Mouse (Mus musculus) lung, adult 2 months (tissue): ENCODE measurements around the gene Col23a1. TPM values are rescaled to one million over a fixed set of nuclear protein-coding genes. Genes with fewer than 3 reads are reported as not detected.

Experiments used
- DNase-seq: peaks from one replicate; pipeline ENCODE4 v3.0.0; 2022
- H3K4me1 ChIP-seq: fragments of 200-500 bp; 2 replicates; pipeline ENCODE4 v1.6.1; 2011; ENCODE audit warnings: low read length; ENCODE audit not compliant: control insufficient read depth, insufficient read depth
- H3K4me3 ChIP-seq: fragments of 200-500 bp; replicated peaks from 2 replicates; pipeline ENCODE3; 2011; ENCODE audit warnings: low read depth, mild to moderate bottlenecking, control low read depth, low read length; ENCODE audit errors: extremely low read depth
- CTCF ChIP-seq: fragments of 200-500 bp; IDR thresholded peaks from 2 replicates; pipeline ENCODE4 v1.5.1; 2011; ENCODE audit warnings: mild to moderate bottlenecking, low read length, control low read depth; ENCODE audit not compliant: insufficient read depth
- POLR2A ChIP-seq: fragments of 200-500 bp; IDR thresholded peaks from 2 replicates; pipeline ENCODE4 v1.6.1; 2011; ENCODE audit warnings: low read depth, mild to moderate bottlenecking, control low read depth, low read length, borderline replicate concordance; ENCODE audit errors: extremely low read depth
- WGBS: fragments of 180-500 bp; shearing (Covaris S2); methylation state at CpG from one replicate; pipeline ENCODE4 v1.1.7; 2018; 5-methylcytosine and 5-hydroxymethylcytosine counted together
- polyA plus RNA-seq: library from polyadenylated mRNA; depleted of rRNA; stranded (reverse); fragments of >200 nt; gene quantifications from 2 replicates; pipeline ENCODE4 v1.2.3, GENCODE M21; 2012

Col23a1 gene
- polyA plus RNA-seq, 1 experiment = 27.1 TPM

DNA sequence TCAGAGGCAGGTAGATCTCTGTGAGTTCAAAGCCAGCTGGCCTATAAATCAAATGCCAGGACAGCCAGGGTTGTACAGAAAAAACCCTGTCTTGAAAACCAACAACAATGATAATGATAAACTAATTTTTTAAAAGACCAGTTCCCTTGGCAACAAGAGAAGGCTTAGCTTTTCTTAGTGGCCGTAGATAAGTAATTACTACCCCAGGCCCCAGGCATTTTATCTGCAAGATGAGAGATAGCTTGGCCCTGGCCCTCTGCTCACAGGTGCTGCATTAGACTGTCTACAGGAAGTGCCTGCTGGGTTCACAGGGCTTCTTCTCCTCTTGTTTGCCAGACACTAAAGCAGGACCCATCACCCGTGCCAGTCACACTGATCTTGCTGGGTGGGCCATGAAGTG lies 265.3 kb downstream of the Col23a1 start:
- H3K4me1 ChIP-seq = no peaks in the 10 kb centered on the region
- DNase-seq = no peak
- WGBS = 66% methylated on average over 2 of the region's 2 CpGs
- no peak overlapping the region for H3K4me3 ChIP-seq
- TF ChIP-seq CTCF (no peak), POLR2A (no peak)

- no peaks in the 10 kb centered on the region for H3K4me1 ChIP-seq
- DNase-seq = no peak
- TF ChIP-seq CTCF (no peak), POLR2A (no peak)
- H3K4me3 ChIP-seq = no peak overlapping the region
- WGBS = 86% methylated on average over 1 of the region's 1 CpGs
Observed at GRCm38 (mm10) chr11:51563276-51563675, 273.6 kb downstream of the Col23a1 start.

DNA sequence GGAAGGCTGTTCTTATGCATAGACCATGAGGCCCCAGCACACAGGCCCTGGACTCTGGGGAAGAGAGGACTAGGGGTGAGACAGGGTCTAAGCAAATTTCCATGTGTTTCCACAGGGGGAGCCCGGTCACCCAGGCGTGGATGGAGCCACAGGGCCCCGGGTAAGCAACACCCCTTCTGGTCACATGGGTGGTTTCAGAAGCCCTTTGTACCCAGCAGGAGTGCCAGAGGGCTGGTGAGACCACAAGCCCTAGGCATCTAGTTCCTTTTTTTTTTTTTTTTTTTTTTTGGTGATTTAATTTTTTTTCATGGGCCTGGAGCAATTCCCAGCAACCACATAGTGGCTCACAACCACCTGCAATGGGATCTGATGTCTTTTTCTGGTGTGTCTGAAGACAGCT lies 275.3 kb downstream of the Col23a1 start:
- Histone ChIP-seq H3K4me1 (no peaks in the 10 kb centered on the region), H3K4me3 (no peak overlapping the region)
- DNase-seq = no peak
- TF ChIP-seq POLR2A = no peak
- no peak for TF ChIP-seq CTCF
- whole genome bisulfite sequencing = 35% methylated on average over 3 of the region's 3 CpGs

GRCm38 (mm10) chr11:51565951-51566350 lies 276.2 kb downstream of the Col23a1 start:
- Histone ChIP-seq H3K4me3 (no peak overlapping the region), H3K4me1 (no peaks in the 10 kb centered on the region)
- WGBS = 93% methylated on average over 6 of the region's 6 CpGs
- peak; percentile 10; the same call in 1 of the 2 replicates for TF ChIP-seq CTCF
- TF ChIP-seq POLR2A = no peak
- no peak for DNase-seq

DNA sequence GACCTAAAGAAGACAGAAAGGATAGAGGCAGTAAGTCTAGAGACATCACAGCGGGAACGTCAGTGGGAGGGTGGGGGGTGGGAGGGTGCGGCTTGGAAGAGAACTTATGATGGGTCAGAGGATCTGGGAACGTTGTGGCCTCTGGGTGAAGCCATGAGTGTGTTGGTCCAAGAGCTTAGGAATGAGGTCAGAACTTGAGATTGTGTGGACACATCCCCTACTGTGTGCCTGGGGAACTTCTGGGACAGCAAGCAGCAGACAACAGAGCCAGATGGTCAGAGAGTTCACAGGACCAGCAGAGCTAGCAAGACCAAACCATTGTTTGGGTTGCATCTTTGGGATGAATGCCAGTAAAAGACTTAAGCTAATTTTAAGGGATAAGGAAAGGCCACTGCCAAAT lies 279.1 kb downstream of the Col23a1 start:
- Histone ChIP-seq H3K4me1 (no peaks in the 10 kb centered on the region), H3K4me3 (no peak overlapping the region)
- TF ChIP-seq POLR2A (no peak), CTCF (no peak)
- no peak for DNase-seq
- 73% methylated on average over 4 of the region's 4 CpGs for WGBS

DNA sequence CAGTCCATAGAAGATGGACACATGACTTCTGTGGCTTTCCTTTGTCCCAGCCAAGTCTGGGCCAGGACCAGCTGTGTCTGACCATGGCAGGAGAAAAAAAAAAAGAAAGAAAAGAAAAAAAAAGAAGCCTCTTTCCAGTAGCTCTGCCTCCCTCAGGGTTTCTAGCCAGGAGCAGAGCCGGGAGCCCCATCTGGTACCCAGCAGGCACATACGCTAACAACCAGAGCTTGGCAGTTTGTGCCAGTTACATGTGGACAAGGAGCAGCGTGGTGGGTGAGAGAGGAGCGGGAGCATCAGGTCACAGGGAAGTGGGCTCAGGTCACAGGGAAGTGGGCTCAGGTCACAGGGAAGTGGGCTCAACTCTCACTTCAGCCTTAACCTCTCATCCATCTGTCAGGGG lies 286.7 kb downstream of the Col23a1 start:
- Histone ChIP-seq H3K4me1 (no peaks in the 10 kb centered on the region), H3K4me3 (no peak overlapping the region)
- no peak for DNase-seq
- TF ChIP-seq CTCF = no peak
- TF ChIP-seq POLR2A = no peak
- 77% methylated on average over 4 of the region's 4 CpGs for WGBS

DNA sequence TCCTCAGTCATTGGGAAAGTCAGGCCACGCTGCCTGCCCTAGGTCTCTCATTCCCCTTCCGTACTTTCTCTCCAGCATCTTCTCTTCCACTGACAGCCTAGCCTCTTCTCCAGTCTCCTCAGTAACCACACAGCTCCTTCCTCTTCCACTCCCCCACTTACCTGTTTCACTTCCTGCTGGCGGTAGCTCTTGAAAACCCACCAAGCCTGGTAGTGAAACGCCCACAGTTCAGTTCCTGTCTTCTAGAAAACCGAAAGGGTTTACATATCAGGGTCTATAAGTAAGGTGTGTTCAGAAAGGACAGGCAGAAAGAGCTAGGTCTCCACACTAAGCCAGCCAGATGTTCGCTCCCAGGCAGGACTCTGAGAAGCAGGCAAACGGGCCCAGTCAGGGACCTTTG lies 287.9 kb downstream of the Col23a1 start:
- TF ChIP-seq POLR2A (no peak), CTCF (no peak)
- Histone ChIP-seq H3K4me1 (no peaks in the 10 kb centered on the region), H3K4me3 (no peak overlapping the region)
- 66% methylated on average over 7 of the region's 7 CpGs for WGBS
- DNase-seq = no peak

- Histone ChIP-seq H3K4me3 (no peak overlapping the region), H3K4me1 (peaks cover 5% of the 10 kb centered on the region; the same call in 1 of the 2 replicates)
- TF ChIP-seq POLR2A = no peak
- DNase-seq = no peak
- 58% methylated on average over 4 of the region's 4 CpGs for WGBS
Observed at GRCm38 (mm10) chr11:51579024-51579423, 289.3 kb downstream of the Col23a1 start.

DNA sequence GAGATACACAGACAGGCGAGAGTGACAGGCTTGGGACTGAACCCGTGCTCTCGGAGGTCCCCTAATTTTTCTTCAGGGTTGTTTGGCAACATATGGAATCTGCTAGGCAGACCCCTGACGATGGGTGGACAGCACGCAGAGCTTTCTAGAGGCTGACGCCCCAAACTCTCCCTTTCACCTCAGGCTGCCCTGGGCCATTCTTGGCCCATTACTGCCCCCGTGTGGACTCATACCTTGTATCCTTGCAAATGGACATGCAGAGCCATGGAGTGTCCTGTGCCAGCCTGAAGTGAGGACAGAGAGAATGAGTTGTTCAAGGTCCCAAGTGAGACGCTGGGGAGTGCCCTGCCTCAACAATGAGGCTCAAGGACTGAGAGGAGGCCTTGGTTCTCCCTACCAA lies 293.0 kb downstream of the Col23a1 start:
- TF ChIP-seq CTCF (peak; percentile 68), POLR2A (no peak)
- Histone ChIP-seq H3K4me3 (no peak overlapping the region), H3K4me1 (peaks cover 11% of the 10 kb centered on the region)
- peak; percentile 75 for DNase-seq
- 32% methylated on average over 8 of the region's 8 CpGs for WGBS

GRCm38 (mm10) chr11:51584057-51584430 lies 294.3 kb downstream of the Col23a1 start:
- WGBS = 6% methylated on average over 9 of the region's 9 CpGs
- no peak for DNase-seq
- Histone ChIP-seq H3K4me1 (peaks cover 11% of the 10 kb centered on the region), H3K4me3 (peak overlapping the region; percentile 92)
- no peak for TF ChIP-seq CTCF
- no peak for TF ChIP-seq POLR2A

GRCm38 (mm10) chr11:51584431-51585248 lies 294.9 kb downstream of the Col23a1 start, which contains the start of gene Phykpl:
Phykpl (plus strand) TSS chr11:51584757.
- under 1% methylated on average over 59 of the region's 59 CpGs for WGBS
- peak; percentile 99 for DNase-seq
- Histone ChIP-seq H3K4me3 (peak within 1 kb of the TSS; percentile 92), H3K4me1 (peaks cover 11% of the 10 kb centered on the region)
- peak; percentile 98 for TF ChIP-seq POLR2A
- TF ChIP-seq CTCF = no peak
